Mouse (Mus musculus): Measurements from ENCODE around the gene Pde6g.

Pde6g gene

GRCm38 (mm10) chr11:120467051-120467735, 13.9 kb upstream of the Pde6g start, which contains the start of gene Arl16:
TSS of gene Arl16 (minus strand) at chr11:120467607.
- peak; percentile 95 for DNase-seq (ENCODE audit: low spot score)

DNA sequence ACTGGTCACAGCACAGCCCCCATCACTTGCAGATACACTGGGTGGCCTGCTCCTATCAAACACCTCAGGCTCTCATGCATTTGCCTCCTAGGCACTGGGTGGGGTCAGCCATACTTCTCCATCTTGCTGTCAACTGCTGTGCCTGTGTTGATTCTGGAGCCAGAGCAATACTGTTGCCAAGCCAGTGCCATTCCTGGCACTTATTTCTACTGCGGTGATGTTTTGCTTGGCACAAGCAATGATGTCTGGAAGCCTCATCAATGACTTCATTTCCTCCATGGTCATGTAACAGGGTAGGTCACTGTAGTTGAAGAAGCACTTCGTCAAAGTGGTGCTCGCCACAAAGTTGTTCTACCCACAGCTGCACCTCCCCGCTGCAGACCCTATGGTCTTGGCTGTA, 12.2 kb upstream of the Pde6g start:
- DNase-seq (ENCODE audit: low spot score): no peak

GRCm38 (mm10) chr11:120464365-120464764, 11.1 kb upstream of the Pde6g start:
- no peak for DNase-seq (ENCODE audit: low spot score)

- DNase-seq (ENCODE audit: low spot score): no peak
These were observed 10.2 kb upstream of the Pde6g start for GRCm38 (mm10) chr11:120463536-120463935.

DNA sequence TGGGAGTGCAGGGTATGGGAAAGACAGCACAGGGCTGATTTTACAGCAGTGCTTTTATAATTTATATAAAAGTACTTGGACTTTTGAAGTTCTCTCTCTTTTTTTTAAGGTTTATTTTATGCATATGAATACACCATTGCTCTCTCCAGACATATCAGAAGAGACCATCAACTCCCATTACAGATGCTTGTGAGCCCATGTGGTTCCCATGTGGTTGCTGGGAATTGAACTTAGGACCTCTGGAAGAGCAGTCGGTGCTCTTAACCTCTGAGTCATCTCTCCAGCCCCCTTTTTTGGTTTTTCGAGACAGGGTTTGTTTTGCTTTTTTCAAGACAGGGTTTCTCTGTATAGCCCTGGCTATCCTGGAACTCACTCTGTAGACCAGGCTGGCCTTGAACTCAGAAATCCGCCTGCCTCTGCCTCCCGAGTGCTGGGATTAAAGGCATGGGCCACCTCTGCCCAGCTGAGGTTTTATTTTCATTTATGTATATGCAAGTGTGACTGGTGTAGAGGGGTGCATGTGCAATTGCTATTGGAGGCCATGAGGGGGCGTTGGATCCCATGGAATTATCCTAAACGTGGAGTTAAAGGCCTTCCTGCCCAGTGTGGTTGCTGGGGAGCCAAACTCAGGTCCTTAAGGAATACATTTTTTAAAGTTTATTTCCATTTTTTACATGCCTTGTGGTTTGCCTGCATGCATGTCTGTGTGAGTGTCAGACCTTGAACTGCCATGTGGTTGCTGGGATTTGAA, 5.7 kb upstream of the Pde6g start:
- no peak for DNase-seq (ENCODE audit: low spot score)

- DNase-seq (ENCODE audit: low spot score): peak; percentile 61
These were observed 4.8 kb upstream of the Pde6g start, which contains the start of the genes Oxld1 and Ccdc137 for GRCm38 (mm10) chr11:120457772-120458751. TSS of gene Oxld1 (minus strand) at chr11:120458068. TSS of gene Ccdc137 (plus strand) at chr11:120458115.

DNA sequence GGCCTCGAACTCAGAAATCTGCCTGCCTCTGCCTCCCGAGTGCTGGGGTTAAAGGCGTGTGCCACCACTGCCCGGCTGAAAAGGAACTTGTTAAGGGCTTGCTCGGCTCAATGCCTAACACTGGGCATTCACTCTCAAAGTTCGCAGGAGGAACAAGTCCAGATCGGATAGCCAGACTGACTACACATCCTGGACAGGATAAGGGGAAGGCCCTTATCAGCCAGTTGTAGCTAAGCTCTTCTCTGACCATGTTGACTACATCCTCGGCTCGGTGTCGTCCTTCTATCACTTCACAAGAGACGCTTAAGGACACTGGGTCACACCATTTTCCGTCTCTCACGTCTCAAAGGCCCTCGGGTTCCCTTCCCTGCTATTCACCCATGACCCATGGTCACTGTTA, 4.1 kb upstream of the Pde6g start:
- DNase-seq (ENCODE audit: low spot score): no peak

GRCm38 (mm10) chr11:120455413-120455812, 2.1 kb upstream of the Pde6g start:
- DNase-seq (ENCODE audit: low spot score): no peak

GRCm38 (mm10) chr11:120454965-120455364, 1.7 kb upstream of the Pde6g start:
- DNase-seq (ENCODE audit: low spot score): no peak

DNA sequence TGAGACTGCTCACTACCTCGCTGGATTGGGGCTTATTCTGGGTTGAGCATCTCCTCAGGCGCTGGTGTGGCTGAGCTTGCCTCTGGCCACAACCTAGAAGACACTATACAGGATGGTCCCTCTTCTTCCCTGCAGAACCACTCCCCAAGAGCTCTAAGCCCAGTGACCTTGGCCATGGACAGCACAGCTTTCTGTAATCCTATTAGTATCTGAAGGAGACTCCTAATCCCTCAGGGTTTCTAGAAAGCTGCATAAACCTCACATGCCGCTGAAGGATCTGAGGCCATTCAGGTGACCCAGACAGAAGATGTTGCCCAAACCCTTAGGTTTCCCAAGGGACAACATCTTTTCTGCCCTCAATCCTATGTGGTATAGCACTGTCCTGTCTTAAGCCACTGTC, 1.1 kb downstream of the Pde6g start:
- DNase-seq (ENCODE audit: low spot score): no peak

DNA sequence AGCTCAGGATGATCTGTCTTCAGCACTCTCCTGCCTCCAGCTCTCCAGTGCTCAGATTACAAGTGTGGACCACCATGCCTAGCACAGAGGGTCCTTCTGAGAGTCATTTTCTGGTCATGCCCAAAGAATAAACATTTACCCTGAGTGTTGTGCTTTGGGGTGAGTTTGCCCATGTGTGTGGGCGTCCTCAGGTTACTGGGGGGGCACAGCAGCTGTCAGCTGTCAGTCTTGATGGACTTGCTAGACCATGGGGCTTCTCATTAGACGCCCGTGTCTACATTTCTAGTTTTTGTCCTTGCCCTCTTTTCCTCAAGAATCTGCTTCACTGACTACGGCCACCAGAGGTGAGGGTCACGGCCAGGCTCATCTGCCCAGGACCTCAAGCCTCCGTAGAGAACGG, 6.1 kb downstream of the Pde6g start:
- no peak for DNase-seq (ENCODE audit: low spot score)

DNA sequence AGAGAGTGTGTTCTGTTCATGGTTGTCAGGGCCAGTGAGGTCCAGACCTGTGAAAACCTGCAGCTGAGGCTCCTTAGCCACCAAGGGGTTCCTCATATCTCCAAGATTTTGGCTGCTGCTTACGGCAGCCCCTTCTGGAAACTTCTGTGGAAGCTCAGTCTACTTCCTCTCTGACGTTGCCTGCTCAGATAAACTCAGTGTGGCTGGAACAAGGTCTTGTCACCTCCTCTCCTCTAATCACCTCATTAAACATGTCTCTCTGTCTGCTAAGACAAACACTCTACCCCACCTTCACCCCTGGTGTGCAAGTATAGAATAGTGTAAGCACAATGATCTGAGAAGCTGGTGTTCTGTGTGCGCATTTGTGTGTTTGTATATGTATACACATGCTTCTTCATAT, 7.8 kb downstream of the Pde6g start:
- DNase-seq (ENCODE audit: low spot score): no peak

GRCm38 (mm10) chr11:120444106-120444505, 9.2 kb downstream of the Pde6g start:
- DNase-seq (ENCODE audit: low spot score): no peak

- no peak for DNase-seq (ENCODE audit: low spot score)
These were observed 10.5 kb downstream of the Pde6g start for GRCm38 (mm10) chr11:120442765-120443280.

DNA sequence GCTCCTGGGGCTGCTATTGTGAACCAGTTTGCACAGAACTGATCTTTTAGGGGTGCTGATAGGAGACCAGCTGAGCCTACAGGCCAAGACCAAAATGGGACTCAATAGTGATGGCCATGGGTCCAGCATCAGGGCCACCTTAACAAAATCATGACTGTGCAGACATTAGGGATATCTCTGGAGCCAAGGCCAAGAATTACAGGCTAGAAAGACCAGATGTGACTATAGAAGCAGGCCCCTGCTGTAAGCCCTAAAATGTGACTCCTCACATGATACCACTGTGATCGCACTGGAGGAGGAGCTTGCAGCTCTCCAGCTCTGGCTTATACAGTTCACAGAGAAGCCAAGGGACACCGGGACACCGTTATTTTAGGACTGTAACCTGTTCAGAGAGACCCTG, 11.0 kb downstream of the Pde6g start, which contains the start of gene Tspan10:
TSS of gene Tspan10 (plus strand) at position 301 of the 400 bp plus-strand sequence.
- DNase-seq (ENCODE audit: low spot score): no peak

GRCm38 (mm10) chr11:120437857-120438385, 15.4 kb downstream of the Pde6g start:
- DNase-seq (ENCODE audit: low spot score): no peak

- peak; percentile 85 for DNase-seq (ENCODE audit: low spot score)
These were observed 16.0 kb downstream of the Pde6g start, which contains the start of gene Nploc4 for GRCm38 (mm10) chr11:120437152-120437856. TSS of gene Nploc4 (minus strand) at chr11:120437708.

DNA sequence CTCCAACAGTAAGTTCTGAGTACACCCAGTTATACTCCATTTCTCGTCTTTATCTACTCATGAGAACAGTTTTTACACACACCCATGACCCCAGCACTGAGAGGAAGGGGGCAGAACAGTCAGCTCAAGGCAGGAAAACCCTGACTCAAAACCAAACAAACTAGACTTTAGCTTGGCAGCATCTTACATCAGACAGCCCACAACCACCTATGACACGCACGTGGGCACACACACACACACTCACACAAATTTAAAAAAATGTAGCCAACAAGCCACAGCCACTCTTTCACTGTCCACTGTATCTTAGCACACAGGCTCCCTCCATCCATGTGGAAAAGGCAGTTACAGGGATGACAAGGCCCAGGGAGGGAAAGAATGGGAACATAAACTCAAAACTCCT, 26.6 kb downstream of the Pde6g start:
- DNase-seq (ENCODE audit: low spot score): no peak

DNA sequence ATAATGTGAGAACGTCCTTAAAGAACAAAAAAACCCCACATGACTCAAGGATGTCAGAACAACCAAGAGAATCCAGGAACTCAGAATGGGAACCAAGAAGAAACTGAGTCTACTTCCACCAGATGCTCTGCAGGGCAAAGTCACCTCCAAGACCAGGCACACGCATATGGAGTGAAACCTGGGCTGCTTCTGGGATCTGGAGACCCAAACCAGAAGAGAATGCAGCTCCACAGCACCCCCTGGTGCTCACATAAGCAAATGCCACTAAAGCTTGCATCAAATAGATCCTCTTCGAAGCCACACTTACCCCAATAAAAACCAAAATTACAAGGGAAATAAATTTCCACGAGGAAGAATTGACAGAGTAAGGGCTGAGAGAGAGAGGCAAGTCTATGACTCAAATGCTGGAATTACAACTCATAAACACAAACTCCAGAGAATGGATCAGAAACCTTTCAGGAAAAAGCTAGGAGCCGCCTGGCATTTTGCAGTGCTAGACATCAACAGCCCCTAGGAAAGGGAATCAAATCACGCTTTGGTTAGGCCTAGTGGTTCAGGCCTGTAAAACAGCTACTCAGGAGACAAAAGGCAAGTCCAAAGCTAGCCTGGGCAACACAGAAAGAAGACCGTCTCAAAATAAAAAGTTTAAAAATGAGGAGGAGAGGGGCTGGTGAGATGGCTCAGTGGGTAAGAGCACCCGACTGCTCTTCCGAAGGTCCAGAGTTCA, 29.6 kb downstream of the Pde6g start:
- no peak for DNase-seq (ENCODE audit: low spot score)
